30 mouse cellular contexts compared by ENCODE assay signal in genomic region chr8:94384166-94384565, GRCm38 (mm10). TPM values are rescaled to one million over a fixed set of nuclear protein-coding genes. Genes with fewer than 3 reads are reported as not detected.
DNase-seq lines count a peak whose midpoint lies in the region; ATAC-seq and TF ChIP-seq lines count a peak whose summit lies in the region.
"Had no signal": no experiment of that assay in that cellular context is flagged by ENCODE, and none has a peak within 500 bp of the region (broad histone marks: within the 10 kb centered on the region; RNA-seq: fewer than 3 reads in every experiment).

No protein-coding gene starts in this region.

- no peak overlapping the region for H3K27ac ChIP-seq in MEL (ENCODE audit: control insufficient read depth, low read depth, low read length)
- no peak overlapping the region for H3K27ac ChIP-seq in liver, embryonic 13.5 days
- H3K27ac ChIP-seq in liver, embryonic 16.5 days (ENCODE audit: low read length): peak overlapping the region; percentile 93; the same call in 1 of the 2 replicates
- H3K27ac ChIP-seq in hindbrain, embryonic 13.5 days: no peak overlapping the region
- H3K27ac ChIP-seq: embryonic facial prominence, embryonic 10.5 days; embryonic facial prominence, embryonic 13.5 days; forebrain, embryonic 12.5 days; forebrain, embryonic 15.5 days; heart, embryonic 15.5 days; hindbrain, embryonic 10.5 days; hindbrain, embryonic 14.5 days; hindbrain, postnatal 0 days had no signal

- peak; percentile 40 for DNase-seq in MEL (ENCODE audit: low read depth, low spot score)
- no peak for DNase-seq in liver, embryonic 13.5 days
- no peak for DNase-seq in cerebellum, postnatal 36 days
- no peak for DNase-seq in thymus, postnatal 0 days (ENCODE audit: low spot score)
- DNase-seq: adrenal gland, postnatal 10 days; adrenal gland, postnatal 36 days; cerebellum, adult 11 months; cerebellum, adult 2 months; cerebellum, adult 9-11 months; cerebellum, postnatal 25 days; embryo, embryonic 11 days; gastrocnemius, postnatal 25 days; heart, adult 18-20 months; heart, postnatal 10 days; heart, postnatal 36 days had no signal

- no peak for TF ChIP-seq POLR2A in MEL (IDR thresholded peaks at IDR 0.05; ENCODE audit: control insufficient read depth in 1 of 2, insufficient read depth in 1 of 2, low read depth in 1 of 2, low read length in 2 of 2, poor library complexity in 1 of 2)

- H3K9ac ChIP-seq in MEL (ENCODE audit: control insufficient read depth, low read depth, low read length, poor library complexity, severe bottlenecking): peak overlapping the region; percentile 34
- H3K9ac ChIP-seq in liver, embryonic 13.5 days: peak overlapping the region; percentile 23
- 0 out of 2 replicates have a peak overlapping the region, but pooled peaks have one; percentile 11 for H3K9ac ChIP-seq in liver, embryonic 16.5 days (ENCODE audit: low read depth, low read length)
- H3K9ac ChIP-seq in hindbrain, embryonic 13.5 days: no peak overlapping the region
- H3K9ac ChIP-seq: embryonic facial prominence, embryonic 13.5 days; forebrain, embryonic 12.5 days; forebrain, embryonic 15.5 days; heart, embryonic 12.5 days; heart, embryonic 15.5 days; hindbrain, embryonic 14.5 days had no signal

- TF ChIP-seq RAD21 in MEL (IDR thresholded peaks at IDR 0.05; ENCODE audit: low read depth, low read length): no peak

- no peak for ATAC-seq in erythroblast, adult 5-6 weeks (replicated peaks; ENCODE audit: low FRiP score, poor library complexity, severe bottlenecking)
- no peak for ATAC-seq in liver, embryonic 13.5 days (ENCODE audit: low read depth)
- ATAC-seq in liver, embryonic 16.5 days (ENCODE audit: low read depth): no peak
- ATAC-seq in hindbrain, embryonic 13.5 days (ENCODE audit: low FRiP score): no peak
- ATAC-seq: forebrain, embryonic 15.5 days; hindbrain, postnatal 0 days; Patski had no signal

- TF ChIP-seq CTCF in MEL (IDR thresholded peaks at IDR 0.05 in 2 of 3, conservative IDR thresholded peaks at IDR 0.05 in 1 of 3; ENCODE audit: control insufficient read depth in 1 of 3, insufficient read depth in 1 of 3, low read depth in 2 of 3, low read length in 3 of 3, poor library complexity in 1 of 3, severe bottlenecking in 1 of 3): no peak

- peak; percentile 53 to 60 for TF ChIP-seq EP300 in MEL (IDR thresholded peaks at IDR 0.05; ENCODE audit: low read depth in 1 of 2, low read length in 2 of 2)

- H3K4me1 ChIP-seq in erythroblast, embryonic 14.5 days (ENCODE audit: control insufficient read depth): peaks cover 52% of the 10 kb centered on the region
- H3K4me1 ChIP-seq in MEL (ENCODE audit: control insufficient read depth in 1 of 2, insufficient read depth in 2 of 2, low read length in 2 of 2): peaks cover 13 to 21% of the 10 kb centered on the region in 2 experiments
- peaks cover 44% of the 10 kb centered on the region for H3K4me1 ChIP-seq in liver, embryonic 13.5 days (replicated peaks)
- H3K4me1 ChIP-seq in liver, embryonic 16.5 days (ENCODE audit: control insufficient read depth, low read depth, low read length): peaks cover 31% of the 10 kb centered on the region
- peaks cover 22% of the 10 kb centered on the region for H3K4me1 ChIP-seq in hindbrain, embryonic 13.5 days (replicated peaks)

- H3K27me3 ChIP-seq in erythroblast, embryonic 14.5 days (ENCODE audit: control insufficient read depth): peaks cover 18% of the 10 kb centered on the region
- no peaks in the 10 kb centered on the region for H3K27me3 ChIP-seq in MEL (ENCODE audit: control insufficient read depth in 1 of 2, insufficient read depth in 2 of 2, low read length in 2 of 2)
- peaks cover 3% of the 10 kb centered on the region; the same call in 1 of the 2 replicates for H3K27me3 ChIP-seq in liver, embryonic 13.5 days
- H3K27me3 ChIP-seq in liver, embryonic 16.5 days (ENCODE audit: control insufficient read depth, insufficient read depth, low read depth, low read length): no peaks in the 10 kb centered on the region
- 0 out of 2 replicates have a peak, but pooled peaks cover 3% of the 10 kb centered on the region for H3K27me3 ChIP-seq in hindbrain, embryonic 13.5 days
- H3K27me3 ChIP-seq: embryonic facial prominence, embryonic 13.5 days; forebrain, embryonic 12.5 days; forebrain, embryonic 15.5 days; heart, embryonic 12.5 days; heart, embryonic 15.5 days; Patski had no signal

- peak overlapping the region; percentile 27 for H3K4me3 ChIP-seq in erythroblast, embryonic 14.5 days (replicated peaks)
- peak overlapping the region; percentile 9 to 11; a peak in 1 of 4 replicates for H3K4me3 ChIP-seq in MEL (ENCODE audit: control insufficient read depth in 1 of 2, insufficient read depth in 1 of 2, low read depth in 2 of 2, low read length in 2 of 2)
- H3K4me3 ChIP-seq in liver, embryonic 13.5 days (replicated peaks): no peak overlapping the region
- H3K4me3 ChIP-seq in liver, embryonic 16.5 days (ENCODE audit: low read depth, low read length): no peak overlapping the region
- H3K4me3 ChIP-seq in hindbrain, embryonic 13.5 days: no peak overlapping the region
- H3K4me3 ChIP-seq: embryonic facial prominence, embryonic 10.5 days; embryonic facial prominence, embryonic 13.5 days; forebrain, embryonic 12.5 days; forebrain, embryonic 15.5 days; heart, embryonic 12.5 days; heart, embryonic 15.5 days; hindbrain, embryonic 10.5 days had no signal

- H3K79me2 ChIP-seq in MEL (ENCODE audit: control insufficient read depth, insufficient read depth, low read length, poor library complexity): peaks cover 28% of the 10 kb centered on the region

- no peaks in the 10 kb centered on the region for H3K9me3 ChIP-seq in erythroblast, embryonic 14.5 days (ENCODE audit: control insufficient read depth, low read length)
- no peaks in the 10 kb centered on the region for H3K9me3 ChIP-seq in MEL (replicated peaks; ENCODE audit: insufficient read depth, low read length)
- no peaks in the 10 kb centered on the region for H3K9me3 ChIP-seq in liver, embryonic 13.5 days (replicated peaks)
- H3K9me3 ChIP-seq in liver, embryonic 16.5 days (replicated peaks; ENCODE audit: control insufficient read depth, low read length): no peaks in the 10 kb centered on the region
- H3K9me3 ChIP-seq in hindbrain, embryonic 13.5 days: no peaks in the 10 kb centered on the region
- H3K9me3 ChIP-seq: embryonic facial prominence, embryonic 10.5 days; embryonic facial prominence, embryonic 13.5 days; forebrain, embryonic 12.5 days; forebrain, embryonic 15.5 days; heart, embryonic 12.5 days; heart, embryonic 15.5 days; hindbrain, embryonic 10.5 days had no signal

- peak overlapping the region; percentile 26 for H3K4me2 ChIP-seq in liver, embryonic 13.5 days
- peak overlapping the region; percentile 14; the same call in 1 of the 2 replicates for H3K4me2 ChIP-seq in liver, embryonic 16.5 days (ENCODE audit: low read depth, low read length)
- no peak overlapping the region for H3K4me2 ChIP-seq in hindbrain, embryonic 13.5 days
- H3K4me2 ChIP-seq: embryonic facial prominence, embryonic 13.5 days; forebrain, embryonic 12.5 days; forebrain, embryonic 15.5 days; heart, embryonic 12.5 days; heart, embryonic 15.5 days; hindbrain, embryonic 14.5 days had no signal

- WGBS in liver, embryonic 13.5 days (ENCODE audit: insufficient replicate concordance): 37% methylated on average over 7 of the region's 7 CpGs
- 36% methylated on average over 7 of the region's 7 CpGs for WGBS in liver, embryonic 16.5 days (ENCODE audit: insufficient replicate concordance)
- whole genome bisulfite sequencing in hindbrain, embryonic 13.5 days: 91% methylated on average over 7 of the region's 7 CpGs

- H3K36me3 ChIP-seq in erythroblast, embryonic 14.5 days (ENCODE audit: control insufficient read depth): peaks cover 14% of the 10 kb centered on the region
- peaks cover 8 to 25% of the 10 kb centered on the region in 2 experiments for H3K36me3 ChIP-seq in MEL (ENCODE audit: control insufficient read depth in 1 of 2, insufficient read depth in 2 of 2, low read length in 2 of 2)
- peaks cover 9% of the 10 kb centered on the region for H3K36me3 ChIP-seq in liver, embryonic 13.5 days
- H3K36me3 ChIP-seq in liver, embryonic 16.5 days (ENCODE audit: control insufficient read depth, insufficient read depth): peaks cover under 1% of the 10 kb centered on the region; the same call in 1 of the 2 replicates
- H3K36me3 ChIP-seq in hindbrain, embryonic 13.5 days: no peaks in the 10 kb centered on the region
- H3K36me3 ChIP-seq: embryonic facial prominence, embryonic 10.5 days; forebrain, embryonic 12.5 days; forebrain, embryonic 15.5 days had no signal

RNA-seq across cellular contexts. Expression of gene Herpud1, which starts 2.1 kb away (rescaled TPM):
- 21.2 and 46.3 TPM in 2 replicates for polyA plus RNA-seq in erythroblast, embryonic 14.5 days (2012)
- 52.1 and 56.6 TPM in 2 replicates for total RNA-seq in erythroblast, adult 5-6 weeks (2015; ENCODE audit: low replicate concordance)
- total RNA-seq in erythroblast, adult 5-6 weeks (2017; ENCODE audit: low replicate concordance): 60.9 and 70.5 TPM in 2 replicates
- 66.9 and 90.6 TPM in 2 replicates for total RNA-seq in MEL (2012; rRNA removed)
- polyA plus RNA-seq in MEL (2012; ENCODE audit: insufficient read depth in 1 of 2, insufficient read length in 2 of 2, low read depth in 1 of 2, low replicate concordance in 2 of 2, missing spikeins in 1 of 2): 10 to 100 TPM in 1 of 2 experiments, not detected in 1; 66.1 TPM
- polyA plus RNA-seq in liver, embryonic 13.5 days (2015; fragmentation: Nextera tagmentation; extraction: Ambion mirVana): 78.4 and 84.2 TPM in 2 replicates
- polyA plus RNA-seq in liver, embryonic 16.5 days (2015; fragmentation: Nextera tagmentation; extraction: Ambion mirVana): 197 and 219 TPM in 2 replicates
- polyA plus RNA-seq in hindbrain, embryonic 13.5 days (2015; fragmentation: Nextera tagmentation; extraction: Ambion mirVana): 55.8 and 59.3 TPM in 2 replicates
- 78.9 and 83.6 TPM in 2 replicates for polyA plus RNA-seq in thymus, postnatal 0 days (2015; fragmentation: Nextera tagmentation; extraction: Ambion mirVana)

RNA-seq across cellular contexts. Expression of gene Nlrc5, which starts 50.0 kb away (rescaled TPM):
- 0.04 TPM in 1 of 2 replicates, not detected in the other for polyA plus RNA-seq in erythroblast, embryonic 14.5 days (2012)
- 0.77 and 1.7 TPM in 2 replicates for total RNA-seq in erythroblast, adult 5-6 weeks (2015; ENCODE audit: low replicate concordance)
- total RNA-seq in erythroblast, adult 5-6 weeks (2017; ENCODE audit: low replicate concordance): 3.9 and 10.7 TPM in 2 replicates
- total RNA-seq in MEL (2012; rRNA removed): 0.03 TPM in 1 of 2 replicates, not detected in the other
- polyA plus RNA-seq in MEL (2012; ENCODE audit: insufficient read depth in 1 of 2, insufficient read length in 2 of 2, low read depth in 1 of 2, low replicate concordance in 2 of 2, missing spikeins in 1 of 2): under 1 TPM in 1 of 2 experiments, not detected in 1; 0.03 TPM
- polyA plus RNA-seq in liver, embryonic 13.5 days (2015; fragmentation: Nextera tagmentation; extraction: Ambion mirVana): 0.06 and 0.07 TPM in 2 replicates
- polyA plus RNA-seq in liver, embryonic 16.5 days (2015; fragmentation: Nextera tagmentation; extraction: Ambion mirVana): 0.19 and 0.47 TPM in 2 replicates
- 0.13 and 0.29 TPM in 2 replicates for polyA plus RNA-seq in hindbrain, embryonic 13.5 days (2015; fragmentation: Nextera tagmentation; extraction: Ambion mirVana)
- 5.0 and 6.2 TPM in 2 replicates for polyA plus RNA-seq in thymus, postnatal 0 days (2015; fragmentation: Nextera tagmentation; extraction: Ambion mirVana)
- polyA plus RNA-seq: embryonic facial prominence, embryonic 10.5 days had no signal

RNA-seq across cellular contexts. Expression of gene Slc12a3, which starts 55.2 kb away (rescaled TPM):
- 0.04 TPM in 1 of 2 replicates, not detected in the other for polyA plus RNA-seq in erythroblast, embryonic 14.5 days (2012)
- 2.5 TPM in 1 of 2 replicates, not detected in the other for total RNA-seq in erythroblast, adult 5-6 weeks (2015; ENCODE audit: low replicate concordance)
- 0.34 TPM in 1 of 2 replicates, not detected in the other for total RNA-seq in erythroblast, adult 5-6 weeks (2017; ENCODE audit: low replicate concordance)
- total RNA-seq in MEL (2012; rRNA removed): not detected in 2 replicates
- polyA plus RNA-seq in MEL (2012; ENCODE audit: insufficient read depth in 1 of 2, insufficient read length in 2 of 2, low read depth in 1 of 2, low replicate concordance in 2 of 2, missing spikeins in 1 of 2): not detected
- not detected in 2 replicates for polyA plus RNA-seq in liver, embryonic 13.5 days (2015; fragmentation: Nextera tagmentation; extraction: Ambion mirVana)
- 0.20 and 0.46 TPM in 2 replicates for polyA plus RNA-seq in liver, embryonic 16.5 days (2015; fragmentation: Nextera tagmentation; extraction: Ambion mirVana)
- 0.14 and 0.19 TPM in 2 replicates for polyA plus RNA-seq in hindbrain, embryonic 13.5 days (2015; fragmentation: Nextera tagmentation; extraction: Ambion mirVana)
- 0.12 and 0.21 TPM in 2 replicates for polyA plus RNA-seq in thymus, postnatal 0 days (2015; fragmentation: Nextera tagmentation; extraction: Ambion mirVana)
- total RNA-seq: adrenal gland, postnatal 36 days; gastrocnemius, adult 8-10 months; gastrocnemius, postnatal 25 days had no signal
- polyA plus RNA-seq: embryonic facial prominence, embryonic 10.5 days; forebrain, embryonic 12.5 days; forebrain, embryonic 15.5 days had no signal

Comparison
In these comparisons a context has a peak if more than half of its experiments do, and no peak if none do; other contexts are left out.
1. H3K4me3 ChIP-seq: peak in erythroblast, embryonic 14.5 days (single experiment) and MEL (2 of 2); none in liver, embryonic 13.5 days (single experiment), liver, embryonic 16.5 days (single experiment) and hindbrain, embryonic 13.5 days (single experiment).